Mouse (Mus musculus): ENCODE results near the gene Adh6b. TPM values are rescaled to one million over a fixed set of nuclear protein-coding genes. Genes with fewer than 3 reads are reported as not detected.

The Adh6b gene
- under 1 TPM in 1 of 4 experiments, not detected in 3; 0.17 TPM for total RNA-seq (2022)

- DNase-seq: no peak
These were observed at the start of gene Adh6b for GRCm38 (mm10) chr3:138341471-138341870. Adh6b (plus strand) TSS chr3:138341775.

GRCm38 (mm10) chr3:138293298-138293895, 48.2 kb upstream of the Adh6b start:
- no peak for DNase-seq

GRCm38 (mm10) chr3:138300130-138300529, 41.4 kb upstream of the Adh6b start:
- no peak for DNase-seq

GRCm38 (mm10) chr3:138302676-138303075, 38.9 kb upstream of the Adh6b start:
- DNase-seq: no peak

- DNase-seq: no peak
These were observed 37.6 kb upstream of the Adh6b start for GRCm38 (mm10) chr3:138303771-138304488.

GRCm38 (mm10) chr3:138304489-138304871, 37.1 kb upstream of the Adh6b start:
- no peak for DNase-seq

- no peak for DNase-seq
These were observed 35.9 kb upstream of the Adh6b start for GRCm38 (mm10) chr3:138305486-138306289.

GRCm38 (mm10) chr3:138306290-138306683, 35.3 kb upstream of the Adh6b start:
- DNase-seq: no peak

- no peak for DNase-seq
These were observed 31.7 kb upstream of the Adh6b start for GRCm38 (mm10) chr3:138309910-138310309.

- no peak for DNase-seq
These were observed 30.6 kb upstream of the Adh6b start for GRCm38 (mm10) chr3:138311015-138311414.

- DNase-seq: no peak
These were observed 28.6 kb upstream of the Adh6b start, which contains the start of gene Adh6a for GRCm38 (mm10) chr3:138312965-138313364. Adh6a (plus strand) TSS chr3:138313286.

- no peak for DNase-seq
These were observed 24.6 kb upstream of the Adh6b start for GRCm38 (mm10) chr3:138316908-138317472.

- DNase-seq: no peak
These were observed 16.6 kb upstream of the Adh6b start for GRCm38 (mm10) chr3:138325001-138325400.

- no peak for DNase-seq
These were observed 16.1 kb upstream of the Adh6b start for GRCm38 (mm10) chr3:138325466-138325865.

- no peak for DNase-seq
These were observed 7.7 kb upstream of the Adh6b start for GRCm38 (mm10) chr3:138333910-138334309.

GRCm38 (mm10) chr3:138334320-138334719, 7.3 kb upstream of the Adh6b start:
- no peak for DNase-seq

GRCm38 (mm10) chr3:138335566-138335965, 6.0 kb upstream of the Adh6b start:
- DNase-seq: no peak

- DNase-seq: no peak
These were observed 5.3 kb upstream of the Adh6b start for GRCm38 (mm10) chr3:138336104-138336754.

GRCm38 (mm10) chr3:138347041-138347440, 5.5 kb downstream of the Adh6b start:
- no peak for DNase-seq

GRCm38 (mm10) chr3:138352012-138352809, 10.6 kb downstream of the Adh6b start:
- DNase-seq: no peak

GRCm38 (mm10) chr3:138358856-138359255, 17.3 kb downstream of the Adh6b start:
- DNase-seq: no peak

- DNase-seq: no peak
These were observed 19.1 kb downstream of the Adh6b start for GRCm38 (mm10) chr3:138360721-138361120.
